Mouse (Mus musculus) olfactory bulb, adult 2 months (tissue): Measurements from ENCODE around the gene Stk32c. TPM values are rescaled to one million over a fixed set of nuclear protein-coding genes. Genes with fewer than 3 reads are reported as not detected.
A peak's percentile ranks its signal among the peaks of the same experiment; 100 is the strongest.

ENCODE experiments used
- H3K27ac ChIP-seq: fragments of 200-500 bp; 2 replicates; pipeline ENCODE4 v1.5.1; 2012; ENCODE audit warnings: low read depth, low read length; ENCODE audit not compliant: insufficient read depth
- H3K4me1 ChIP-seq: fragments of 200-500 bp; 2 replicates; pipeline ENCODE4 v1.6.1; 2012; ENCODE audit warnings: low read length; ENCODE audit not compliant: control insufficient read depth, insufficient read depth
- H3K4me3 ChIP-seq: fragments of 200-500 bp; 2 replicates; pipeline ENCODE4 v1.5.1; 2012; ENCODE audit warnings: mild to moderate bottlenecking, low read depth, low read length, moderate library complexity; ENCODE audit not compliant: insufficient read depth
- CTCF ChIP-seq: fragments of 200-500 bp; IDR thresholded peaks from 2 replicates; pipeline ENCODE4 v1.5.1; 2012; ENCODE audit warnings: low read depth, mild to moderate bottlenecking, low read length, moderate library complexity; ENCODE audit not compliant: insufficient read depth
- POLR2A ChIP-seq: fragments of 200-500 bp; IDR thresholded peaks from 2 replicates; pipeline ENCODE4 v1.6.1; 2012; ENCODE audit warnings: mild to moderate bottlenecking, low read depth, low read length, moderate library complexity; ENCODE audit not compliant: insufficient read depth
- WGBS: fragments of 180-500 bp; shearing (Covaris S2); methylation state at CpG from one replicate; pipeline ENCODE4 v1.1.7; 2018; 5-methylcytosine and 5-hydroxymethylcytosine counted together
- polyA plus RNA-seq: library from polyadenylated mRNA; stranded (reverse); fragments of >200 nt; gene quantifications from 2 replicates; pipeline ENCODE4 v1.2.4, GENCODE M21; 2012; ENCODE audit warnings: low replicate concordance; ENCODE audit not compliant: missing spikeins, insufficient read depth, insufficient read length

The Stk32c gene
- polyA plus RNA-seq, 1 experiment, result not detected

GRCm38 (mm10) chr7:139214160-139214559 is 1.1 kb upstream of the Stk32c start:
- TF ChIP-seq CTCF (no peak), POLR2A (no peak)
- WGBS, result 86% methylated on average over 3 of the region's 3 CpGs
- Histone ChIP-seq H3K4me1 (no peaks in the 10 kb centered on the region; the same call in 1 of the 2 replicates), H3K4me3 (no peak overlapping the region), H3K27ac (no peak overlapping the region)

- TF ChIP-seq CTCF, result no peak
- TF ChIP-seq POLR2A, result no peak
- peak overlapping the region; percentile 78 for H3K4me3 ChIP-seq
- H3K4me1 ChIP-seq, result no peaks in the 10 kb centered on the region; the same call in 1 of the 2 replicates
- 47% methylated on average over 3 of the region's 3 CpGs for WGBS
- peak overlapping the region; percentile 60 for H3K27ac ChIP-seq
Observed at GRCm38 (mm10) chr7:139213751-139214150, 644 bp upstream of the Stk32c start.

- Histone ChIP-seq H3K4me1 (no peaks in the 10 kb centered on the region; the same call in 1 of the 2 replicates), H3K27ac (no peak overlapping the region), H3K4me3 (no peak overlapping the region)
- 90% methylated on average over 6 of the region's 6 CpGs for WGBS
- no peak for TF ChIP-seq CTCF
- TF ChIP-seq POLR2A, result no peak
Observed at GRCm38 (mm10) chr7:139211761-139212160, 1.3 kb downstream of the Stk32c start.

- WGBS, result 93% methylated on average over 4 of the region's 4 CpGs
- Histone ChIP-seq H3K4me1 (no peaks in the 10 kb centered on the region; the same call in 1 of the 2 replicates), H3K27ac (no peak overlapping the region), H3K4me3 (no peak overlapping the region)
- TF ChIP-seq CTCF, result no peak
- no peak for TF ChIP-seq POLR2A
Observed at GRCm38 (mm10) chr7:139208773-139209095, 4.4 kb downstream of the Stk32c start.

GRCm38 (mm10) chr7:139208023-139208772 is 4.9 kb downstream of the Stk32c start:
- no peaks in the 10 kb centered on the region for H3K4me1 ChIP-seq
- 22% methylated on average over 7 of the region's 7 CpGs for WGBS
- H3K27ac ChIP-seq, result no peak overlapping the region
- H3K4me3 ChIP-seq, result no peak overlapping the region
- peak; percentile 33 for TF ChIP-seq CTCF
- no peak for TF ChIP-seq POLR2A

DNA sequence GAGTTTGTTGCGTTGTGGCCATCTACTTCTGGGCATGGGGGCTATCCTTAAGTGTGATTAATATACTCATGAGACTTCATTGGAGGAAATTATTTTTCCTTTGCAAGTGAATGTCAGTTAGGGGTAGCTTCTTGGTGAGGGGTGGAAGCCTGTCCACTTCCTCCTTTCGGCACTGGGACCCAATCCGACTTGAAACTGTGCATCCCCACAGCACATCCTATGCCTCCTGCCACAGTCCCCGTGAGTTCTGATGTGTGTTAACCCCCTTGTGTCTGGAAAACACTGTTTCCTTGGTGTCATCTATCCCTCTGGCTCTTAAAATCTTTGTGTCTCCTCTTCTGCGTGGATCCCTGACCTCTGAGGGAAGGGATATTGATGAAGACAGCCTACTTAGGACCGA is 11.9 kb downstream of the Stk32c start:
- WGBS, result 74% methylated on average over 6 of the region's 6 CpGs
- TF ChIP-seq POLR2A (no peak), CTCF (no peak)

DNA sequence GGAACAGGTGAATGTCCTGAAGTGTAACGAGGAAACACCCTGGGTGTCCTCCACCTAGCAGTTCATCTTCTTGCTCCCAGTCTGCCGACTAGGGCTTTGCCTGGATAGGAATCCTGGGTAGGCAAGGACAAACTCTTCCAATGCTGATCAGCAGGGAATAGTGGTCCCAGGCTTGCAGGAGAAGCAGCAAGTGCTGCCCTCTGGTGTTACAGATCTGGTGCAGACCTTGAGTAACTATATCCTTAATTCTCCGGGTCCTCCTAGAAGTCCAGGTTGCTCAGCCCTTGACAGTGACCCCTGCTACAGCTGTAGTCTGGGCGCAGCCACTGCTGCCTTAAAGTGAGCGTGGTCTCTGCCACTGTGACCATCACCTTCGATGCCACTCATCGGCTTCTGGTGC is 13.0 kb downstream of the Stk32c start:
- 0 out of 2 replicates have a peak, but pooled peaks cover 2% of the 10 kb centered on the region for H3K4me1 ChIP-seq
- WGBS, result 27% methylated on average over 7 of the region's 7 CpGs
- no peak overlapping the region for H3K4me3 ChIP-seq
- no peak overlapping the region for H3K27ac ChIP-seq
- no peak; the same call in 1 of the 2 replicates for TF ChIP-seq CTCF
- TF ChIP-seq POLR2A, result no peak

More for the DNA sequence above, 11.9 kb downstream of the Stk32c start:
- 0 out of 2 replicates have a peak, but pooled peaks cover 2% of the 10 kb centered on the region for H3K4me1 ChIP-seq
- H3K27ac ChIP-seq, result no peak overlapping the region
- no peak overlapping the region for H3K4me3 ChIP-seq

GRCm38 (mm10) chr7:139197022-139197421 is 16.1 kb downstream of the Stk32c start:
- TF ChIP-seq POLR2A, result no peak
- TF ChIP-seq CTCF, result no peak
- no peak overlapping the region for H3K27ac ChIP-seq
- WGBS, result 81% methylated on average over 4 of the region's 4 CpGs

GRCm38 (mm10) chr7:139191619-139192018 is 21.5 kb downstream of the Stk32c start:
- Histone ChIP-seq H3K4me1 (peaks cover 13% of the 10 kb centered on the region), H3K4me3 (no peak overlapping the region), H3K27ac (no peak overlapping the region)
- WGBS, result 76% methylated on average over 6 of the region's 6 CpGs
- no peak for TF ChIP-seq POLR2A
- TF ChIP-seq CTCF, result no peak

More at GRCm38 (mm10) chr7:139197022-139197421, 16.1 kb downstream of the Stk32c start:
- Histone ChIP-seq H3K4me3 (no peak overlapping the region), H3K4me1 (0 out of 2 replicates have a peak, but pooled peaks cover 2% of the 10 kb centered on the region)

DNA sequence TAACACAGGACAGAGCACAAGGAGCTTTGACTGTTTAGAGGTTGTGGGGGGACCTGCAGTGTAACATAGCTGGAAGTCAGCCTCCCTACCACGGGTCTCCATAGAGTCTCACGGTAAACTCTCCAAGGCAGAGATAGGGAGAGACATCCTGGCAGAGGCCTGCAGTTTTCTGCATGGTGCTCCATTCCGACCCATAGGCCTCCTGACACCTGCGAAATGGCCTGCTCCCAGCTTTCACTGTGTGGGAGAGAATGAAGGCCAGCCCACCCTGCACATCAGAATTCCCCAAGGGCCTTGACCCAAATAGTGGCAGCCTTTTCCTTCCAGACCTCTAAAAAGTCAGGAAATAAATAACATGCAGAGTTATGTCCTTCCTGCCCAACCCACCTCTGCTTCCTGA is 22.5 kb downstream of the Stk32c start:
- Histone ChIP-seq H3K27ac (no peak overlapping the region), H3K4me1 (peaks cover 22% of the 10 kb centered on the region), H3K4me3 (no peak overlapping the region)
- TF ChIP-seq CTCF (no peak), POLR2A (no peak)
- WGBS, result 96% methylated on average over 4 of the region's 4 CpGs
